Mouse (Mus musculus): ENCODE data around the gene Efcab6. TPM values are rescaled to one million over a fixed set of nuclear protein-coding genes. Genes with fewer than 3 reads are reported as not detected.

The Efcab6 gene
- polyA plus RNA-seq, 1 experiment from 2014 or later = 0.27 TPM

- Histone ChIP-seq H3K4me2 (no peak overlapping the region), H3K4me1 (replicated peaks) (0 out of 2 replicates have a peak, but pooled peaks cover 7% of the 10 kb centered on the region), H3K27ac (no peak overlapping the region), H3K27me3 (peaks cover 11% of the 10 kb centered on the region; the same call in 1 of the 2 replicates), H3K9me3 (no peaks in the 10 kb centered on the region), H3K4me3 (no peak overlapping the region), H3K9ac (no peak overlapping the region), H3K36me3 (no peaks in the 10 kb centered on the region)
- peak; percentile 54; the same call in 1 of the 2 replicates for ATAC-seq (ENCODE audit: low FRiP score)
- WGBS = 32% methylated on average over 9 of the region's 9 CpGs
Measured at GRCm38 (mm10) chr15:84053859-84054258, 11.3 kb downstream of the Efcab6 start.

GRCm38 (mm10) chr15:84053240-84053639 lies 11.9 kb downstream of the Efcab6 start:
- 94% methylated on average over 4 of the region's 4 CpGs for WGBS
- Histone ChIP-seq H3K27ac (no peak overlapping the region), H3K4me2 (no peak overlapping the region), H3K9ac (no peak overlapping the region), H3K9me3 (no peaks in the 10 kb centered on the region), H3K4me3 (no peak overlapping the region), H3K36me3 (no peaks in the 10 kb centered on the region), H3K27me3 (peaks cover 11% of the 10 kb centered on the region; the same call in 1 of the 2 replicates), H3K4me1 (replicated peaks) (0 out of 2 replicates have a peak, but pooled peaks cover 7% of the 10 kb centered on the region)
- 0 out of 2 replicates have a peak, but pooled peaks have one; percentile 7 for ATAC-seq (ENCODE audit: low FRiP score)

- Histone ChIP-seq H3K36me3 (no peaks in the 10 kb centered on the region), H3K4me1 (replicated peaks) (0 out of 2 replicates have a peak, but pooled peaks cover 7% of the 10 kb centered on the region), H3K4me2 (no peak overlapping the region), H3K4me3 (no peak overlapping the region), H3K27ac (no peak overlapping the region), H3K9me3 (no peaks in the 10 kb centered on the region), H3K27me3 (peaks cover 11% of the 10 kb centered on the region; the same call in 1 of the 2 replicates), H3K9ac (no peak overlapping the region)
- 83% methylated on average over 9 of the region's 9 CpGs for WGBS
- no peak for ATAC-seq (ENCODE audit: low FRiP score)
Measured at GRCm38 (mm10) chr15:84052390-84052789, 12.8 kb downstream of the Efcab6 start.

- Histone ChIP-seq H3K4me3 (no peak overlapping the region), H3K4me2 (no peak overlapping the region), H3K9me3 (no peaks in the 10 kb centered on the region), H3K36me3 (no peaks in the 10 kb centered on the region), H3K9ac (no peak overlapping the region), H3K4me1 (replicated peaks) (0 out of 2 replicates have a peak, but pooled peaks cover 7% of the 10 kb centered on the region), H3K27me3 (peaks cover 5% of the 10 kb centered on the region; the same call in 1 of the 2 replicates), H3K27ac (no peak overlapping the region)
- 64% methylated on average over 7 of the region's 7 CpGs for WGBS
- no peak for ATAC-seq (ENCODE audit: low FRiP score)
Measured at GRCm38 (mm10) chr15:84049570-84049969, 15.6 kb downstream of the Efcab6 start.

- H3K9me3 ChIP-seq = no peaks in the 10 kb centered on the region; the same call in 1 of the 2 replicates
- no peak overlapping the region for H3K27ac ChIP-seq
- H3K4me2 ChIP-seq = no peak overlapping the region
- WGBS = 93% methylated on average over 6 of the region's 6 CpGs
- H3K9ac ChIP-seq = no peak overlapping the region
- 0 out of 2 replicates have a peak, but pooled peaks cover 3% of the 10 kb centered on the region for H3K4me1 ChIP-seq (replicated peaks)
- ATAC-seq (ENCODE audit: low FRiP score) = no peak
- no peaks in the 10 kb centered on the region for H3K27me3 ChIP-seq
- no peak overlapping the region for H3K4me3 ChIP-seq
- no peaks in the 10 kb centered on the region for H3K36me3 ChIP-seq
Measured at GRCm38 (mm10) chr15:84045562-84045961, 19.6 kb downstream of the Efcab6 start.

- Histone ChIP-seq H3K27me3 (no peaks in the 10 kb centered on the region), H3K27ac (no peak overlapping the region), H3K4me3 (no peak overlapping the region), H3K9ac (no peak overlapping the region), H3K4me2 (no peak overlapping the region), H3K9me3 (no peaks in the 10 kb centered on the region), H3K4me1 (replicated peaks) (no peaks in the 10 kb centered on the region), H3K36me3 (no peaks in the 10 kb centered on the region)
- no peak for ATAC-seq (ENCODE audit: low FRiP score)
- WGBS = 81% methylated on average over 5 of the region's 5 CpGs
Measured at GRCm38 (mm10) chr15:84037067-84037466, 28.1 kb downstream of the Efcab6 start.

- Histone ChIP-seq H3K9ac (no peak overlapping the region), H3K27ac (no peak overlapping the region), H3K4me2 (no peak overlapping the region), H3K36me3 (no peaks in the 10 kb centered on the region), H3K4me3 (no peak overlapping the region), H3K9me3 (no peaks in the 10 kb centered on the region), H3K4me1 (replicated peaks) (peaks cover 4% of the 10 kb centered on the region; the same call in 1 of the 2 replicates), H3K27me3 (no peaks in the 10 kb centered on the region)
- 60% methylated on average over 8 of the region's 8 CpGs for WGBS
- no peak for ATAC-seq (ENCODE audit: low FRiP score)
Measured at GRCm38 (mm10) chr15:84025651-84026050, 39.5 kb downstream of the Efcab6 start.

- peaks cover 3% of the 10 kb centered on the region for H3K9me3 ChIP-seq
- no peak overlapping the region for H3K27ac ChIP-seq
- no peaks in the 10 kb centered on the region for H3K36me3 ChIP-seq
- H3K9ac ChIP-seq = no peak overlapping the region
- no peak overlapping the region for H3K4me3 ChIP-seq
- no peaks in the 10 kb centered on the region for H3K27me3 ChIP-seq
- 86% methylated on average over 6 of the region's 6 CpGs for WGBS
- ATAC-seq (ENCODE audit: low FRiP score) = no peak
- no peak overlapping the region for H3K4me2 ChIP-seq
- peaks cover 4% of the 10 kb centered on the region; the same call in 1 of the 2 replicates for H3K4me1 ChIP-seq (replicated peaks)
Measured at GRCm38 (mm10) chr15:84024851-84025250, 40.3 kb downstream of the Efcab6 start.

GRCm38 (mm10) chr15:84009366-84010083 lies 55.7 kb downstream of the Efcab6 start:
- Histone ChIP-seq H3K27me3 (no peaks in the 10 kb centered on the region), H3K4me2 (no peak overlapping the region), H3K9me3 (no peaks in the 10 kb centered on the region), H3K27ac (no peak overlapping the region), H3K36me3 (no peaks in the 10 kb centered on the region), H3K4me1 (replicated peaks) (peaks cover 7% of the 10 kb centered on the region), H3K4me3 (no peak overlapping the region), H3K9ac (no peak overlapping the region)
- ATAC-seq (ENCODE audit: low FRiP score) = no peak
- WGBS = 63% methylated on average over 17 of the region's 17 CpGs

GRCm38 (mm10) chr15:84004306-84004705 lies 60.9 kb downstream of the Efcab6 start:
- Histone ChIP-seq H3K36me3 (no peaks in the 10 kb centered on the region), H3K9me3 (no peaks in the 10 kb centered on the region), H3K4me3 (no peak overlapping the region), H3K4me1 (replicated peaks) (peaks cover 5% of the 10 kb centered on the region; the same call in 1 of the 2 replicates), H3K27me3 (0 out of 2 replicates have a peak, but pooled peaks cover 11% of the 10 kb centered on the region), H3K4me2 (no peak overlapping the region), H3K27ac (no peak overlapping the region), H3K9ac (no peak overlapping the region)
- 81% methylated on average over 14 of the region's 14 CpGs for WGBS
- no peak for ATAC-seq (ENCODE audit: low FRiP score)

GRCm38 (mm10) chr15:83999071-83999470 lies 66.1 kb downstream of the Efcab6 start:
- Histone ChIP-seq H3K9me3 (no peaks in the 10 kb centered on the region), H3K4me1 (replicated peaks) (peaks cover 34% of the 10 kb centered on the region), H3K36me3 (no peaks in the 10 kb centered on the region), H3K9ac (no peak overlapping the region), H3K4me3 (no peak overlapping the region), H3K27ac (no peak overlapping the region; the same call in 1 of the 2 replicates), H3K4me2 (no peak overlapping the region), H3K27me3 (0 out of 2 replicates have a peak, but pooled peaks cover 21% of the 10 kb centered on the region)
- 90% methylated on average over 3 of the region's 3 CpGs for WGBS
- ATAC-seq (ENCODE audit: low FRiP score) = no peak

GRCm38 (mm10) chr15:83998586-83998985 lies 66.6 kb downstream of the Efcab6 start:
- H3K4me1 ChIP-seq (replicated peaks) = peaks cover 30% of the 10 kb centered on the region
- no peak overlapping the region for H3K9ac ChIP-seq
- no peak overlapping the region for H3K4me3 ChIP-seq
- no peak; the same call in 1 of the 2 replicates for ATAC-seq (ENCODE audit: low FRiP score)
- peak overlapping the region; percentile 35 for H3K4me2 ChIP-seq
- 0 out of 2 replicates have a peak, but pooled peaks cover 21% of the 10 kb centered on the region for H3K27me3 ChIP-seq
- H3K36me3 ChIP-seq = no peaks in the 10 kb centered on the region
- no peaks in the 10 kb centered on the region for H3K9me3 ChIP-seq
- peak overlapping the region; percentile 66 for H3K27ac ChIP-seq
- 45% methylated on average over 7 of the region's 7 CpGs for WGBS
